In the genomic region with DNA sequence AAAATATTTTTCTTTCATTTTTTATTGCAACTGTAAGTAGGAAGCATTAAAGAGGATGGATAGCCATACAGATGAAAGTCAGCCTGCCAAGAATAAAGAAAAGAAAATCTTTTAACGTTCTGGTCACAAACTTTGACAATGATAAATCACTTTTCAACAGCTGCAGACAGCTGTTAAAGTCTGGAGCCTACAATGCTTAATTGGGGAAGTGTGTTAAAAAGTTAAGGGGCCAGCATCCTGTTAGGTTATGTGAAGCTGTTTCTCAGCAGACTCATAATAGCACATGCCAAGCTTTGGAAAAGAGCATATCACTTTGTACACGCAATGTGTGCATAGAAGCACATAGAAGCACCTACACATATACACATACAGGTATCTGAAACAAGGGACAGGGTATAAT, we compare ENCODE assay signal across 19 mouse cellular contexts.
DNase-seq lines count a peak whose midpoint lies in the region; ATAC-seq and TF ChIP-seq lines count a peak whose summit lies in the region.
"Had no signal": no experiment of that assay in that cellular context is flagged by ENCODE, and none has a peak within 500 bp of the region (broad histone marks: within the 10 kb centered on the region; RNA-seq: fewer than 3 reads in every experiment).

No protein-coding gene starts in this region.

- peak; percentile 24 for DNase-seq in embryo, embryonic 10.5 days (ENCODE audit: low spot score)
- no peak for DNase-seq in embryo, embryonic 11 days
- DNase-seq in hindbrain, embryonic 11.5 days (ENCODE audit: low spot score): peak; percentile 3
- DNase-seq in hindbrain, postnatal 0 days (ENCODE audit: low spot score): no peak
- peak; percentile 8 for DNase-seq in liver, adult 2 months (ENCODE audit: extremely low read depth, low read depth, low spot score)
- no peak for DNase-seq in liver, embryonic 11.5 days (ENCODE audit: low spot score)
- no peak for DNase-seq in cerebellum, adult 11-12 months
- DNase-seq: cerebellum, adult 9-10 months; gastrocnemius, postnatal 25 days; left cerebral cortex, postnatal 4 days; thymus, postnatal 25 days had no signal

- no peak overlapping the region for H3K9ac ChIP-seq in hindbrain, embryonic 11.5 days (ENCODE audit: low read depth, low read length)
- no peak overlapping the region for H3K9ac ChIP-seq in hindbrain, postnatal 0 days (replicated peaks; ENCODE audit: low read length)
- H3K9ac ChIP-seq in liver, adult 2 months (ENCODE audit: low read depth, low read length): no peak overlapping the region
- H3K9ac ChIP-seq in liver, embryonic 11.5 days (ENCODE audit: low read depth, low read length): no peak overlapping the region
- H3K9ac ChIP-seq: forebrain, embryonic 13.5 days; heart, embryonic 15.5 days; liver, embryonic 12.5 days; midbrain, embryonic 13.5 days had no signal

- no peak for TF ChIP-seq CTCF in hindbrain, postnatal 0 days (IDR thresholded peaks at IDR 0.05; ENCODE audit: low read depth)
- no peak for TF ChIP-seq CTCF in liver, adult 2 months (IDR thresholded peaks at IDR 0.05; ENCODE audit: low read depth, low read length)

- H3K4me2 ChIP-seq in hindbrain, embryonic 11.5 days (replicated peaks; ENCODE audit: low read depth, low read length): no peak overlapping the region
- H3K4me2 ChIP-seq in hindbrain, postnatal 0 days (ENCODE audit: low read depth, low read length): no peak overlapping the region
- H3K4me2 ChIP-seq in liver, embryonic 11.5 days: no peak overlapping the region
- H3K4me2 ChIP-seq: forebrain, embryonic 13.5 days; heart, embryonic 15.5 days; liver, embryonic 12.5 days; midbrain, embryonic 13.5 days had no signal

- H3K79me2 ChIP-seq in liver, adult 2 months (ENCODE audit: control insufficient read depth, insufficient read depth, low read length): no peaks in the 10 kb centered on the region

- no peak overlapping the region for H3K4me3 ChIP-seq in hindbrain, embryonic 11.5 days (ENCODE audit: low read depth, low read length)
- no peak overlapping the region for H3K4me3 ChIP-seq in hindbrain, postnatal 0 days (ENCODE audit: low read length)
- no peak overlapping the region for H3K4me3 ChIP-seq in liver, adult 2 months (ENCODE audit: insufficient read depth, low read depth, low read length)
- H3K4me3 ChIP-seq in liver, embryonic 11.5 days (ENCODE audit: low read depth, low read length): no peak overlapping the region
- H3K4me3 ChIP-seq: forebrain, embryonic 13.5 days; heart, embryonic 15.5 days; liver, embryonic 12.5 days; midbrain, embryonic 13.5 days had no signal

- 57% methylated on average over 2 of the region's 2 CpGs for WGBS in hindbrain, embryonic 11.5 days
- 62% methylated on average over 2 of the region's 2 CpGs for WGBS in hindbrain, postnatal 0 days
- 65% methylated on average over 2 of the region's 2 CpGs for WGBS in liver, adult 2 months
- WGBS in liver, embryonic 11.5 days: 44% methylated on average over 2 of the region's 2 CpGs

- H3K9me3 ChIP-seq in hindbrain, embryonic 11.5 days (ENCODE audit: control insufficient read depth, low read length): no peaks in the 10 kb centered on the region
- H3K9me3 ChIP-seq in hindbrain, postnatal 0 days (ENCODE audit: low read length): no peaks in the 10 kb centered on the region
- no peaks in the 10 kb centered on the region for H3K9me3 ChIP-seq in liver, embryonic 11.5 days (ENCODE audit: control insufficient read depth, low read length)
- H3K9me3 ChIP-seq: forebrain, embryonic 13.5 days; G1E; heart, embryonic 15.5 days; liver, embryonic 12.5 days; midbrain, embryonic 13.5 days had no signal

- no peaks in the 10 kb centered on the region for H3K36me3 ChIP-seq in hindbrain, embryonic 11.5 days (ENCODE audit: control insufficient read depth, insufficient read depth, low read length)
- H3K36me3 ChIP-seq in hindbrain, postnatal 0 days (ENCODE audit: insufficient read depth, low read length): no peaks in the 10 kb centered on the region
- no peaks in the 10 kb centered on the region for H3K36me3 ChIP-seq in liver, adult 2 months (ENCODE audit: control insufficient read depth, insufficient read depth, low read length)
- no peaks in the 10 kb centered on the region for H3K36me3 ChIP-seq in liver, embryonic 11.5 days (ENCODE audit: control insufficient read depth, insufficient read depth, low read length)
- H3K36me3 ChIP-seq: G1E; heart, embryonic 15.5 days; liver, embryonic 12.5 days; midbrain, embryonic 13.5 days had no signal

- H3K27ac ChIP-seq in hindbrain, embryonic 11.5 days (ENCODE audit: low read depth, low read length): no peak overlapping the region
- H3K27ac ChIP-seq in hindbrain, postnatal 0 days: no peak overlapping the region
- no peak overlapping the region for H3K27ac ChIP-seq in liver, adult 2 months (replicated peaks; ENCODE audit: insufficient read depth, low read depth, low read length)
- no peak overlapping the region for H3K27ac ChIP-seq in liver, embryonic 11.5 days (ENCODE audit: low read depth, low read length)
- H3K27ac ChIP-seq: forebrain, embryonic 13.5 days; heart, embryonic 15.5 days; liver, embryonic 12.5 days; midbrain, embryonic 13.5 days had no signal

- no peaks in the 10 kb centered on the region for H3K27me3 ChIP-seq in hindbrain, embryonic 11.5 days (ENCODE audit: control insufficient read depth, insufficient read depth, low read length)
- H3K27me3 ChIP-seq in hindbrain, postnatal 0 days (ENCODE audit: insufficient read depth, low read length): no peaks in the 10 kb centered on the region
- no peaks in the 10 kb centered on the region for H3K27me3 ChIP-seq in liver, adult 2 months (ENCODE audit: control insufficient read depth, insufficient read depth, low read length)
- no peaks in the 10 kb centered on the region for H3K27me3 ChIP-seq in liver, embryonic 11.5 days (replicated peaks; ENCODE audit: control insufficient read depth, insufficient read depth, low read length)
- H3K27me3 ChIP-seq: forebrain, embryonic 13.5 days; heart, embryonic 15.5 days; liver, embryonic 12.5 days; midbrain, embryonic 13.5 days had no signal

- no peak for ATAC-seq in hindbrain, embryonic 11.5 days (ENCODE audit: low FRiP score)
- ATAC-seq in hindbrain, postnatal 0 days: no peak
- ATAC-seq in liver, embryonic 11.5 days (replicated peaks; ENCODE audit: low FRiP score): no peak
- peak; percentile 58 for ATAC-seq in megakaryocyte progenitor cell, adult 5-6 weeks (replicated peaks; ENCODE audit: poor library complexity)
- ATAC-seq: CD4-positive, CD25-positive, alpha-beta regulatory T cell, adult 4 months; forebrain, embryonic 13.5 days; hindbrain, embryonic 16.5 days; liver, embryonic 12.5 days; midbrain, embryonic 13.5 days had no signal

- no peaks in the 10 kb centered on the region for H3K4me1 ChIP-seq in hindbrain, embryonic 11.5 days (replicated peaks; ENCODE audit: control insufficient read depth, insufficient read depth, low read length)
- H3K4me1 ChIP-seq in hindbrain, postnatal 0 days (ENCODE audit: insufficient read depth, low read length): no peaks in the 10 kb centered on the region
- H3K4me1 ChIP-seq in liver, adult 2 months (ENCODE audit: control insufficient read depth, insufficient read depth, low read length): no peaks in the 10 kb centered on the region
- H3K4me1 ChIP-seq in liver, embryonic 11.5 days (replicated peaks; ENCODE audit: control insufficient read depth, insufficient read depth, low read length): no peaks in the 10 kb centered on the region
- H3K4me1 ChIP-seq: forebrain, embryonic 13.5 days; heart, embryonic 15.5 days; liver, embryonic 12.5 days; midbrain, embryonic 13.5 days had no signal

- no peak for TF ChIP-seq POLR2A in liver, adult 2 months (IDR thresholded peaks at IDR 0.05; ENCODE audit: extremely low read depth, insufficient read depth, low read length)

Comparison
In these comparisons a context has a peak if more than half of its experiments do, and no peak if none do; other contexts are left out.
1. DNase-seq: peak in embryo, embryonic 10.5 days (single experiment), hindbrain, embryonic 11.5 days (single experiment) and liver, adult 2 months (single experiment); none in embryo, embryonic 11 days (single experiment), hindbrain, postnatal 0 days (single experiment), liver, embryonic 11.5 days (single experiment) and cerebellum, adult 11-12 months (single experiment).